Comparison of ENCODE assay signal across 8 mouse cellular contexts in genomic region chr4:120667555-120667954, GRCm38 (mm10). TPM values are rescaled to one million over a fixed set of nuclear protein-coding genes. Genes with fewer than 3 reads are reported as not detected.
DNase-seq lines count a peak whose midpoint lies in the region; ATAC-seq and TF ChIP-seq lines count a peak whose summit lies in the region.

No protein-coding gene starts in this region.

- no peaks in the 10 kb centered on the region for H3K36me3 ChIP-seq in kidney, adult 2 months (ENCODE audit: control insufficient read depth, insufficient read depth, low read length)
- no peaks in the 10 kb centered on the region for H3K36me3 ChIP-seq in hindbrain, embryonic 15.5 days
- no peaks in the 10 kb centered on the region for H3K36me3 ChIP-seq in midbrain, embryonic 14.5 days (ENCODE audit: control insufficient read depth, insufficient read depth, low read length)

- peak overlapping the region; percentile 43 for H3K4me3 ChIP-seq in kidney, adult 2 months (ENCODE audit: insufficient read depth, low read depth, low read length)
- H3K4me3 ChIP-seq in cortical plate, adult 2 months (ENCODE audit: insufficient read depth, low read length), result peak overlapping the region; percentile 46
- H3K4me3 ChIP-seq in hindbrain, embryonic 15.5 days, result peak overlapping the region; percentile 51
- peak overlapping the region; percentile 48 for H3K4me3 ChIP-seq in midbrain, embryonic 14.5 days (replicated peaks; ENCODE audit: low read depth, low read length)

- peak overlapping the region; percentile 51 for H3K9ac ChIP-seq in hindbrain, embryonic 15.5 days
- peak overlapping the region; percentile 53 for H3K9ac ChIP-seq in midbrain, embryonic 14.5 days (replicated peaks; ENCODE audit: low read length)

- H3K4me1 ChIP-seq in kidney, adult 2 months (ENCODE audit: control insufficient read depth, insufficient read depth, low read length), result no peaks in the 10 kb centered on the region
- H3K4me1 ChIP-seq in cortical plate, adult 2 months (ENCODE audit: control insufficient read depth, insufficient read depth, low read length), result no peaks in the 10 kb centered on the region
- peaks cover 18% of the 10 kb centered on the region for H3K4me1 ChIP-seq in hindbrain, embryonic 15.5 days (replicated peaks)
- H3K4me1 ChIP-seq in midbrain, embryonic 14.5 days (ENCODE audit: control insufficient read depth, insufficient read depth, low read length), result peaks cover 6% of the 10 kb centered on the region; the same call in 1 of the 2 replicates

- no peak for ATAC-seq in hindbrain, embryonic 15.5 days (ENCODE audit: low FRiP score, low read depth)
- no peak for ATAC-seq in midbrain, embryonic 14.5 days (ENCODE audit: low FRiP score, low TSS enrichment)

- no peak overlapping the region for H3K27ac ChIP-seq in kidney, adult 2 months (ENCODE audit: insufficient read depth, low read depth, low read length)
- peak overlapping the region; percentile 52; the same call in 1 of the 2 replicates for H3K27ac ChIP-seq in cortical plate, adult 2 months (ENCODE audit: insufficient read depth, low read length)
- no peak overlapping the region for H3K27ac ChIP-seq in hindbrain, embryonic 15.5 days (replicated peaks)
- no peak overlapping the region for H3K27ac ChIP-seq in midbrain, embryonic 14.5 days (replicated peaks; ENCODE audit: low read depth, low read length)

- no peaks in the 10 kb centered on the region for H3K9me3 ChIP-seq in hindbrain, embryonic 15.5 days
- H3K9me3 ChIP-seq in midbrain, embryonic 14.5 days (ENCODE audit: control insufficient read depth, low read length), result no peaks in the 10 kb centered on the region

- no peak for DNase-seq in kidney, adult 2 months
- DNase-seq in kidney, postnatal 4 days, result no peak
- no peak for DNase-seq in midbrain, embryonic 14.5 days
- no peak for DNase-seq in right cerebral cortex, postnatal 10 days (ENCODE audit: low spot score in 2 of 2)
- DNase-seq in right cerebral cortex, postnatal 25 days, result no peak
- no peak for DNase-seq in thymus, postnatal 14 days

- TF ChIP-seq POLR2A in kidney, adult 2 months (IDR thresholded peaks at IDR 0.05; ENCODE audit: low read depth, low read length), result no peak
- TF ChIP-seq POLR2A in cortical plate, adult 2 months (IDR thresholded peaks at IDR 0.05; ENCODE audit: extremely low read depth, insufficient read depth, low read length), result no peak

- H3K4me2 ChIP-seq in hindbrain, embryonic 15.5 days, result peak overlapping the region; percentile 98
- peak overlapping the region; percentile 99 for H3K4me2 ChIP-seq in midbrain, embryonic 14.5 days (ENCODE audit: low read length)

- WGBS in kidney, adult 2 months, result 59% methylated on average over 10 of the region's 10 CpGs
- WGBS in hindbrain, embryonic 15.5 days, result 13% methylated on average over 10 of the region's 10 CpGs
- 12% methylated on average over 10 of the region's 10 CpGs for WGBS in midbrain, embryonic 14.5 days

- no peak for TF ChIP-seq CTCF in kidney, adult 2 months (conservative IDR thresholded peaks at IDR 0.05; ENCODE audit: insufficient read depth, insufficient read length, low read depth, low read length)
- no peak for TF ChIP-seq CTCF in cortical plate, adult 2 months (IDR thresholded peaks at IDR 0.05; ENCODE audit: extremely low read depth, insufficient read depth, low read length)

- no peaks in the 10 kb centered on the region for H3K27me3 ChIP-seq in kidney, adult 2 months (replicated peaks; ENCODE audit: control insufficient read depth, insufficient read depth, low read length)
- H3K27me3 ChIP-seq in hindbrain, embryonic 15.5 days, result peaks cover 16% of the 10 kb centered on the region
- peaks cover 17% of the 10 kb centered on the region for H3K27me3 ChIP-seq in midbrain, embryonic 14.5 days (ENCODE audit: control insufficient read depth, insufficient read depth, low read length)

RNA-seq across cellular contexts. Expression of gene Cited4, which starts 1.2 kb away (rescaled TPM):
- 4.2 and 5.9 TPM in 2 replicates for polyA plus RNA-seq in kidney, adult 2 months (2012; rRNA removed)
- 16.8 and 18.1 TPM in 2 replicates for polyA plus RNA-seq in cortical plate, adult 2 months (2012; rRNA removed)
- 1.5 and 1.8 TPM in 2 replicates for polyA plus RNA-seq in hindbrain, embryonic 15.5 days (2015; fragmentation: Nextera tagmentation; extraction: Ambion mirVana)
- polyA plus RNA-seq in midbrain, embryonic 14.5 days (2014; fragmentation: Nextera tagmentation; extraction: Ambion mirVana), result 1.2 TPM in 2 replicates
